Mouse (Mus musculus): Measurements from ENCODE around the gene Sult2a1.
"Not testable (repeated sequence)": the region's sequence is repeated elsewhere in the genome, so short reads cannot be mapped to it uniquely, and the experiment has no call there.

Gene Sult2a1

DNA sequence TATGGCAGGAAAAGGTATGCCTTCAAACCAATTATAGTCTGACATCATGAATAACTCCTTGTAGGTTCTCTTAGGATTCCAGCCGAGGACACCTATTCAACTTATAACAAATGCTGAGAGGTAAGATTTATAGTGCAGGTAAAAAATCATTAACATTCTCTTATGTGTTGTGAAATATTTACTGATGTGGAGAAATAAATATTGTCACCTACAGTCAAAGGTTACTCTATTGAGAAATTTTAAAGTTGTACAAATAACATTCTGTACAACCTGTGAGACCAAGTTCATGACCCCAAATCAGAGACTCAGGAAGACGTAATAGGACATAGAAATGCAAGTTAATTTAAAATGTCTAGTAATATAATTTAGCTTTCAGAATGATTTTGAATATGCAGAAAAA lies at the start of gene Sult2a1:
Gene Sult2a1 (minus strand): TSS at position 101 of the 400 bp plus-strand sequence.
- not testable (repeated sequence) for DNase-seq (ENCODE audit: low spot score in 2 of 2)

DNA sequence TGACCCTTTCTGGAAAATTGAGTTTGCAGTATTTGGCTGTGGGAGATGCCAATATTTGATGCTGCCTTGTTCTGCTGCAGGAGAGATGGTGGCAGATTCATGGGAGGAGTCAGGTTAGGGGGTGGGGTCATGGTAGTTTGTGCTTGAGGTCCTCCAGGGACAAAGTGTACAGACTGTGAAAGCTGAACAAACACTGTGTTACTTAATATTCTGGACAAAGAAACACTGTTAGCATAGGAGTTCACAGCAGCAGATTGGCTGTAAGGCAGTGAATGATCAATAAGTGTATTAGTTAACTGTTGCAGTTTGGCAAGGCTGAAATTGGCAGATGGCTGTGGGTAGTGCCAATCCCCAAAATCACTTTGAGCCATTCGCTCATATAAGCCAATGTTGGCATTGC lies 23.3 kb downstream of the Sult2a1 start:
- no peak for DNase-seq (ENCODE audit: low spot score in 2 of 2)
